Mouse (Mus musculus) small intestine, adult 2 months (tissue): ENCODE measurements around the gene Runx1.

Experiments used
- CTCF ChIP-seq: fragments of 200-500 bp; IDR thresholded peaks from 2 replicates; pipeline ENCODE4 v1.5.1; 2012; ENCODE audit warnings: low read depth, mild to moderate bottlenecking, control low read depth, inconsistent platforms, low read length, moderate library complexity, mixed read lengths; ENCODE audit not compliant: insufficient replicate concordance, insufficient read length; ENCODE audit errors: extremely low read depth
- POLR2A ChIP-seq: fragments of 200-500 bp; IDR thresholded peaks from 2 replicates; pipeline ENCODE4 v1.6.1; 2012; ENCODE audit warnings: low read depth, mild to moderate bottlenecking, control low read depth, inconsistent platforms, low read length, moderate library complexity

GRCm38 (mm10) chr16:92860649-92861048 lies 34.7 kb upstream of the Runx1 start:
- TF ChIP-seq CTCF, result no peak
- no peak for TF ChIP-seq POLR2A
